Mouse (Mus musculus) urinary bladder, postnatal 14 days (tissue): ENCODE results near the gene Colq.

Source experiments
- DNase-seq: peaks from one replicate; pipeline ENCODE4 v3.0.0; 2021; ENCODE audit warnings: low spot score

The Colq gene

GRCm38 (mm10) chr14:31525040-31525810, 65.9 kb downstream of the Colq start:
- DNase-seq = no peak

- no peak for DNase-seq
These were observed 69.8 kb downstream of the Colq start for GRCm38 (mm10) chr14:31521318-31521717.

- no peak for DNase-seq
These were observed 72.0 kb downstream of the Colq start for GRCm38 (mm10) chr14:31519165-31519564.

- no peak for DNase-seq
These were observed 75.2 kb downstream of the Colq start for GRCm38 (mm10) chr14:31515895-31516294.

- DNase-seq = no peak
These were observed 80.8 kb downstream of the Colq start for GRCm38 (mm10) chr14:31510322-31510721.

GRCm38 (mm10) chr14:31509911-31510310, 81.2 kb downstream of the Colq start:
- no peak for DNase-seq

GRCm38 (mm10) chr14:31506456-31506855, 84.7 kb downstream of the Colq start:
- no peak for DNase-seq

- DNase-seq = no peak
These were observed 87.7 kb downstream of the Colq start for GRCm38 (mm10) chr14:31503406-31503805.

- no peak for DNase-seq
These were observed 91.6 kb downstream of the Colq start for GRCm38 (mm10) chr14:31499526-31499925.

GRCm38 (mm10) chr14:31496241-31496646, 94.9 kb downstream of the Colq start:
- no peak for DNase-seq

- no peak for DNase-seq
These were observed 95.6 kb downstream of the Colq start for GRCm38 (mm10) chr14:31495538-31495937.

- DNase-seq = peak; percentile 91
These were observed 96.1 kb downstream of the Colq start, which contains the start of gene Mettl6 for GRCm38 (mm10) chr14:31494975-31495455. TSS of gene Mettl6 (minus strand) at chr14:31495040.

- peak; percentile 44 for DNase-seq
These were observed 96.7 kb downstream of the Colq start, which contains the start of gene Eaf1 for GRCm38 (mm10) chr14:31494349-31494974. TSS of gene Eaf1 (plus strand) at chr14:31494399.

- DNase-seq = no peak
These were observed 97.2 kb downstream of the Colq start for GRCm38 (mm10) chr14:31493901-31494300.

GRCm38 (mm10) chr14:31488055-31488454, 103.1 kb downstream of the Colq start:
- DNase-seq = no peak

- DNase-seq = no peak
These were observed 104.7 kb downstream of the Colq start for GRCm38 (mm10) chr14:31486465-31486864.

GRCm38 (mm10) chr14:31482417-31482816, 108.7 kb downstream of the Colq start:
- DNase-seq = no peak

GRCm38 (mm10) chr14:31473297-31473696, 117.8 kb downstream of the Colq start:
- no peak for DNase-seq
